8 mouse cellular contexts compared by ENCODE assay signal in the genomic region with DNA sequence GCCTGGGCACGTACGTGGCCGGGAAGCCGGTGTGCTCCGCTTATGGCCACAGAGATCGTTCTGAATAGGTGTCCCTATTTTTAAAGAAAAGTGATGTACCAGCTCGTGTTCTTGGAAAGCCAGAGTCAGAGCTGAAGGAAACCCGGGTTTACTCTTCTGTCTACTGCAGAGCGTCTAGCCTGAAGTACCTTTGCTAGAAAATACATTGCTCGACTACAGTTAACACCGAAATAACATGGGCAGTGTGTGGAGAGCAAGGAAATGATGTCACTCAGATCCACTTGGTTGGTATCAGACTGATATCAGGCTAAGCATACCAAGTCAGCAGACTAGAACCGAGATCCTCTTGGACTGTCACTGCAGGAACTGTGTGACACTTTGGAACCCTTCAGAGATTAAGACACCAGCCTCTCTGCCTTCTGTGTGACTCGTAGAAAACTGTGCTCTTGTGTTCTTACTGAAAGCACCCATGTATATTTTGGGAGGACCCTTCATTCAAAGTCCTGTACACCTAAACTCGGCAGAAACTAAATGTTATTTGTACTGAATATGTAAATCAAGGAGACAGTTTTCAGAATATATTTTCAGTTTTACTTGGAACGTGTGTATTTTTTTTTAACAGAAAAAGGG. TPM values are rescaled to one million over a fixed set of nuclear protein-coding genes. Genes with fewer than 3 reads are reported as not detected.
A peak's percentile ranks its signal among the peaks of the same experiment; 100 is the strongest.
DNase-seq lines count a peak whose midpoint lies in the region; ATAC-seq and TF ChIP-seq lines count a peak whose summit lies in the region.

No protein-coding gene starts in this region.

- intact Hi-C loops in left cerebral cortex, adult 2 months (cut with DNase I), result no loop called here

- H3K4me2 ChIP-seq in liver, embryonic 11.5 days, result peak overlapping the region; percentile 79
- peak overlapping the region; percentile 59 for H3K4me2 ChIP-seq in neural tube, embryonic 15.5 days

- H3K4me1 ChIP-seq in bone marrow macrophage, adult 2 months (ENCODE audit: control insufficient read depth, insufficient read depth, low read length), result peaks cover 6% of the 10 kb centered on the region
- peaks cover 7% of the 10 kb centered on the region; the same call in 1 of the 2 replicates for H3K4me1 ChIP-seq in liver, embryonic 11.5 days (replicated peaks; ENCODE audit: control insufficient read depth, insufficient read depth, low read length)
- H3K4me1 ChIP-seq in neural tube, embryonic 15.5 days, result peaks cover 14% of the 10 kb centered on the region

- H3K36me3 ChIP-seq in liver, embryonic 11.5 days (ENCODE audit: control insufficient read depth, insufficient read depth, low read length), result peaks cover 8% of the 10 kb centered on the region; the same call in 1 of the 2 replicates
- H3K36me3 ChIP-seq in neural tube, embryonic 15.5 days, result peaks cover 13% of the 10 kb centered on the region

- DNase-seq in left cerebral cortex, adult 2 months (ENCODE audit: extremely low spot score in 1 of 2, low spot score in 2 of 2), result peak in 1 of 2 experiments; percentile 15
- no peak for DNase-seq in left cerebral cortex, adult 18-20 months (ENCODE audit: low spot score in 2 of 2)
- peak; percentile 12 for DNase-seq in gonadal fat pad, adult 2 months (ENCODE audit: low read depth)
- no peak for DNase-seq in liver, embryonic 11.5 days (ENCODE audit: low spot score)
- no peak for DNase-seq in adrenal gland, postnatal 4 days (ENCODE audit: low spot score in 2 of 2)
- DNase-seq in urinary bladder, postnatal 36 days (ENCODE audit: low spot score in 2 of 2), result no peak

- peak overlapping the region; percentile 98 for H3K27ac ChIP-seq in left cerebral cortex, adult 2 months
- H3K27ac ChIP-seq in bone marrow macrophage, adult 2 months (ENCODE audit: insufficient read depth, low read depth, low read length), result peak overlapping the region; percentile 86
- peak overlapping the region; percentile 89 for H3K27ac ChIP-seq in liver, embryonic 11.5 days (ENCODE audit: low read depth, low read length)
- H3K27ac ChIP-seq in neural tube, embryonic 15.5 days (replicated peaks), result peak overlapping the region; percentile 97

- H3K4me3 ChIP-seq in left cerebral cortex, adult 2 months, result peak overlapping the region; percentile 79
- H3K4me3 ChIP-seq in bone marrow macrophage, adult 2 months (ENCODE audit: insufficient read depth, low read length), result peak overlapping the region; percentile 89
- H3K4me3 ChIP-seq in liver, embryonic 11.5 days (ENCODE audit: low read depth, low read length), result peak overlapping the region; percentile 91
- H3K4me3 ChIP-seq in neural tube, embryonic 15.5 days (replicated peaks), result peak overlapping the region; percentile 93

- peak; percentile 78 for ATAC-seq in liver, embryonic 11.5 days (replicated peaks; ENCODE audit: low FRiP score)
- ATAC-seq in neural tube, embryonic 15.5 days (ENCODE audit: low FRiP score), result peak; percentile 27

- H3K27me3 ChIP-seq in liver, embryonic 11.5 days (replicated peaks; ENCODE audit: control insufficient read depth, insufficient read depth, low read length), result peaks cover 13% of the 10 kb centered on the region
- peaks cover 28% of the 10 kb centered on the region for H3K27me3 ChIP-seq in neural tube, embryonic 15.5 days (replicated peaks)

- no peak for TF ChIP-seq POLR2A in bone marrow macrophage, adult 2 months (IDR thresholded peaks at IDR 0.05; ENCODE audit: borderline replicate concordance, low read depth, low read length)

- whole genome bisulfite sequencing in liver, embryonic 11.5 days, result 3% methylated on average over 15 of the region's 15 CpGs
- WGBS in neural tube, embryonic 15.5 days, result 2% methylated on average over 15 of the region's 15 CpGs

- peak overlapping the region; percentile 96 for H3K9ac ChIP-seq in liver, embryonic 11.5 days (ENCODE audit: low read depth, low read length)
- H3K9ac ChIP-seq in neural tube, embryonic 15.5 days (replicated peaks), result peak overlapping the region; percentile 86

- no peaks in the 10 kb centered on the region for H3K9me3 ChIP-seq in liver, embryonic 11.5 days (ENCODE audit: control insufficient read depth, low read length)
- no peaks in the 10 kb centered on the region for H3K9me3 ChIP-seq in neural tube, embryonic 15.5 days (replicated peaks)

- no peak for TF ChIP-seq CTCF in left cerebral cortex, adult 2 months (IDR thresholded peaks at IDR 0.05)
- TF ChIP-seq CTCF in bone marrow macrophage, adult 2 months (IDR thresholded peaks at IDR 0.05; ENCODE audit: low read depth, low read length), result no peak

RNA-seq across cellular contexts. Expression of a gene that starts 0.9 kb away (rescaled TPM):
- 100 to 1,000 TPM; 151 to 161 TPM for total RNA-seq in left cerebral cortex, adult 2 months (2021)
- total RNA-seq in left cerebral cortex, adult 18-20 months (2021), result 100 to 1,000 TPM; 144 to 151 TPM
- polyA plus RNA-seq in bone marrow macrophage, adult 2 months (2012; ENCODE audit: insufficient read depth, insufficient read length, missing spikeins), result 63.7 and 64.7 TPM in 2 replicates
- polyA plus RNA-seq in gonadal fat pad, adult 2 months (2012; rRNA removed), result 12.8 and 13.2 TPM in 2 replicates
- 119 and 129 TPM in 2 replicates for polyA plus RNA-seq in liver, embryonic 11.5 days (2014; fragmentation: Nextera tagmentation; extraction: Ambion mirVana)
- 92.2 and 92.7 TPM in 2 replicates for polyA plus RNA-seq in neural tube, embryonic 15.5 days (2015; fragmentation: Nextera tagmentation; extraction: Ambion mirVana)
- 10 to 100 TPM; 79.5 to 86.3 TPM for total RNA-seq in adrenal gland, postnatal 4 days (2021)

RNA-seq across cellular contexts. Expression of a gene that starts 31.8 kb away (rescaled TPM):
- 1 to 10 TPM; 3.0 to 3.7 TPM for total RNA-seq in left cerebral cortex, adult 2 months (2021)
- total RNA-seq in left cerebral cortex, adult 18-20 months (2021), result 1 to 10 TPM; 3.5 to 4.0 TPM
- polyA plus RNA-seq in bone marrow macrophage, adult 2 months (2012; ENCODE audit: insufficient read depth, insufficient read length, missing spikeins), result 9.0 and 9.2 TPM in 2 replicates
- polyA plus RNA-seq in gonadal fat pad, adult 2 months (2012; rRNA removed), result 13.7 and 26.0 TPM in 2 replicates
- polyA plus RNA-seq in liver, embryonic 11.5 days (2014; fragmentation: Nextera tagmentation; extraction: Ambion mirVana), result 15.8 and 18.0 TPM in 2 replicates
- 7.8 and 11.1 TPM in 2 replicates for polyA plus RNA-seq in neural tube, embryonic 15.5 days (2015; fragmentation: Nextera tagmentation; extraction: Ambion mirVana)
- total RNA-seq in adrenal gland, postnatal 4 days (2021), result 10 to 100 TPM; 12.6 to 14.9 TPM
